Mouse (Mus musculus) stomach, embryonic 16.5 days (tissue): ENCODE data around the gene Gm4724. TPM values are rescaled to one million over a fixed set of nuclear protein-coding genes. Genes with fewer than 3 reads are reported as not detected.
"Not testable (repeated sequence)": the region's sequence is repeated elsewhere in the genome, so short reads cannot be mapped to it uniquely, and the experiment has no call there.

Experiments
- ATAC-seq: fragments of 200-750 bp; cut with Nextera tagmentation; 2 replicates; pipeline ENCODE4 v1.8.0; 2017; ENCODE audit warnings: moderate number of reproducible peaks, moderate TSS enrichment; ENCODE audit not compliant: insufficient read depth, low FRiP score
- H3K27ac ChIP-seq: fragments of 300-500 bp; sonication (generic); 2 replicates; pipeline ENCODE4 v1.5.1; 2014; ENCODE audit warnings: low read length
- H3K27me3 ChIP-seq: fragments of 300-500 bp; sonication (generic); 2 replicates; pipeline ENCODE4 v1.6.1; 2014; ENCODE audit warnings: low read length, control low read depth, mixed read lengths; ENCODE audit not compliant: control insufficient read depth, insufficient read depth
- H3K36me3 ChIP-seq: fragments of 300-500 bp; sonication (generic); 2 replicates; pipeline ENCODE4 v1.6.1; 2014; ENCODE audit warnings: low read length; ENCODE audit not compliant: control insufficient read depth, insufficient read depth
- H3K4me1 ChIP-seq: fragments of 300-500 bp; sonication (generic); 2 replicates; pipeline ENCODE4 v1.6.1; 2014; ENCODE audit warnings: low read length, control low read depth, mixed read lengths; ENCODE audit not compliant: control insufficient read depth, insufficient read depth
- H3K4me2 ChIP-seq: fragments of 300-500 bp; sonication (generic); 2 replicates; pipeline ENCODE4 v1.6.1; 2014; ENCODE audit warnings: low read depth, low read length, mixed read lengths
- H3K4me3 ChIP-seq: fragments of 300-500 bp; sonication (generic); replicated peaks from 2 replicates; pipeline ENCODE4 v1.5.1; 2014; ENCODE audit warnings: mild to moderate bottlenecking, low read length
- H3K9ac ChIP-seq: fragments of 300-500 bp; sonication (generic); 2 replicates; pipeline ENCODE4 v1.6.1; 2014; ENCODE audit warnings: low read length
- H3K9me3 ChIP-seq: fragments of 300-500 bp; sonication (generic); replicated peaks from 2 replicates; pipeline ENCODE4 v1.6.1; 2016; ENCODE audit warnings: low read length, control low read depth; ENCODE audit not compliant: control insufficient read depth
- WGBS: fragments of 180-500 bp; shearing (Covaris S2); extraction: QIAGEN DNeasy Blood & Tissue Kit; methylation state at CpG from one replicate; pipeline ENCODE4 v1.1.7; 2014; 5-methylcytosine and 5-hydroxymethylcytosine counted together
- polyA plus RNA-seq: library from polyadenylated mRNA; unstranded; fragments of >200 nt; fragmentation: Nextera tagmentation; extraction: Ambion mirVana; gene quantifications from 2 replicates; pipeline ENCODE4 v1.2.1, GENCODE M21; 2015

Gene Gm4724
- polyA plus RNA-seq = 7.9 and 19.2 TPM in 2 replicates

DNA sequence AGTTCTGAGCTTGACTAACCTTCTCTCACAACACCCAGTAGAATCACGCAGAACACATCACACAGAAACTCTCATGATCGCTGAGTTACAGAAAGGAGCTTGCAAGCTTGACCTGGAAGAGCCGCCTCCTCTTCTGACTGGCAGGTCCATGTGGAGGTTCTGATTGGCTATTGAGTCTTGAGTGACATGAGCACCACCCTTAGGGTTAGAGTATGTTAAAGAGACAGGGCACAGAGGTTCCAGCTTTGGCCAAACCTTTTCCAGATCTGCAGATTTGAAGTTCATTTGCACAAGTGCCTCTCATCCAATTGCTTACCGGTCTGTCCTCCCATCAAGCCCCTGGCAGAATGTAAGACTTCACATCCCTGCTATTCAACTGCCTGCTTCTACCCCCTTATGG is at the start of gene Gm4724:
Gene Gm4724 (minus strand): TSS at position 101 of the 400 bp plus-strand sequence.
- H3K9ac ChIP-seq, H3K27ac ChIP-seq, H3K36me3 ChIP-seq, H3K4me2 ChIP-seq, H3K4me1 ChIP-seq, H3K27me3 ChIP-seq, ATAC-seq, H3K9me3 ChIP-seq, H3K4me3 ChIP-seq: not testable (repeated sequence)
- WGBS = no CpG with 5 or more reads among the region's 4 CpGs

GRCm38 (mm10) chr2:175469685-175470084 is 34.1 kb upstream of the Gm4724 start, which contains the start of gene Zfp965:
Gene Zfp965 (plus strand): TSS chr2:175469985.
- ATAC-seq, H3K4me2 ChIP-seq, H3K27me3 ChIP-seq, H3K4me3 ChIP-seq, H3K27ac ChIP-seq, H3K36me3 ChIP-seq, H3K4me1 ChIP-seq, H3K9me3 ChIP-seq, H3K9ac ChIP-seq: not testable (repeated sequence)
- WGBS = no CpG with 5 or more reads among the region's 6 CpGs

Other genes starting within 250 kb of the Gm4724 start
- 5.0 and 6.5 TPM in 2 replicates for gene Gm14391, start 228.9 kb downstream of the Gm4724 start, polyA plus RNA-seq
- gene Gm14440, start 160.7 kb downstream of the Gm4724 start, polyA plus RNA-seq = 2.1 and 6.5 TPM in 2 replicates
- gene Gm4631, start 97.6 kb downstream of the Gm4724 start, polyA plus RNA-seq = 18.3 and 19.8 TPM in 2 replicates
- gene Zfp968, start 63.4 kb downstream of the Gm4724 start, polyA plus RNA-seq = 8.1 and 8.6 TPM in 2 replicates
- 6.6 and 7.6 TPM in 2 replicates for gene Zfp965, start 34.2 kb upstream of the Gm4724 start, polyA plus RNA-seq
- not detected in 2 replicates for gene Gm11007, start 208.2 kb upstream of the Gm4724 start, polyA plus RNA-seq